Mouse (Mus musculus): Measurements from ENCODE around the gene Ccdc160.

DNA sequence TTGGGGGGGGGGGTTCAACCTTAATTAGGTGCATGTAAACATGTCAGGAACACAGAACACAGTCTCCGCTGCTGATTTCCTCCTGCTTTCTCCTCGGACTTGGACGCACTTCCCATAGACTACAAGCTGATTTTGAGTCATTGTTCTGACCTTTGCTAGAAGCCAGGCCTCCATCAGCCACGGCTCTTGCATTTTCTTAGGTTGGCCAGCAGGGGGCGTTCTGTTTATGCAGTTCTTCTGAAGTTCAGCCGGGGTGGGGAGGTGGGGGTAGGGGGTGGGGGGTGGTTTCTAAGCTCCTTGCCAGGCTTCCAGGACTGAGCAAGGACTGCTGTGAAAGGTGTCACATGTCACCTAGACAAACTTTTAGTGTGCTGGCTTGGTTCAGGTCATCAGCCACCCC lies 8.6 kb downstream of the Ccdc160 start:
- TF ChIP-seq CTCF (conservative IDR thresholded peaks at IDR 0.05 in 1 of 2, IDR thresholded peaks at IDR 0.05 in 1 of 2; ENCODE audit: low read depth in 2 of 2, low read length in 2 of 2) (peak in 1 of 2 experiments; percentile 32; a peak in 1 of 4 replicates), SMC3 (IDR thresholded peaks at IDR 0.05; ENCODE audit: low read depth, low read length) (no peak)
